Mouse (Mus musculus): ENCODE data around the gene Olfr1510.

DNA sequence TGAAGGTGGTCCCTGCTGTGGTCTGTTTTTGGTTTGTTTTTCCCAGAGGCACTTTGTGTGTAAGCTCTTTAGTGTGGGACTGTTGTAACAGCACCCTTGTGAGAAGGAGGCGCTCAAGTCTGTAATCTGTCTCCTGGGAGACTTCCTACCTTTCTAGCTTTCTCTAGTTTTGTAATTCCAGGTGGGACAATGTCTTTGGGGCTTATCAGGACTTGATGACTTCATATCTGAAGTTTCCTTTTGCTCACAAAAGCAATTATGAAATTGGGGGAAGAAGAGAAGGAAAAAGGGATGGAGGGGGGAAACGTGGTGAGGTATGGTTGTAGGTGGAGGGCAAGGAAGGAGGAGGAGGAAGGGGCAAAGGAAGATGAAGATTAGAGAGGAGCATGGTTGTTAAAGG, 35.1 kb downstream of the Olfr1510 start, which contains the start of gene Olfr1512:
- TF ChIP-seq CTCF (IDR thresholded peaks at IDR 0.05): no peak
- TF ChIP-seq POLR2A (IDR thresholded peaks at IDR 0.05; ENCODE audit: insufficient read depth, low read depth, low read length): no peak

All from heart, adult 2 months (tissue).